25 mouse cellular contexts compared by ENCODE assay signal in the genomic region with DNA sequence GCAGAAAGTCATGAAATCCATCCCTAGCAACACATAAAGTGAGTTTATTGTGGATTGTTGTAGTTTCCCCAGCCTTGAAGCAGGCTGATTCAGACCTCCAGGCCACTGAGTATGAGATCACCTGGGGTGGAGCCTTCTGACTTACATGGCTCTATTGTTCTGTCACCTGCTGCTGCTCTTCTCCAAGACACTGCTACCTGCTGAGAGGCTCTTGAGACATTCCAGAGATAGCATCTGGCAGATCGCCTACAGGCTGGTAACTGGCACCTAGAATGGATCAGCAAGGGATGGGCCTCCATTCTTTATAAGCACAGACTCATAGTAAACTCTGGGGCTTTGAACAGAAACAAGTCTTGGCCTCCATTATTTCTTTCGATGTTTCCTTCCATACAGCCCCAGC.
DNase-seq lines count a peak whose midpoint lies in the region; ATAC-seq and TF ChIP-seq lines count a peak whose summit lies in the region.
"Had no signal": no experiment of that assay in that cellular context is flagged by ENCODE, and none has a peak within 500 bp of the region (broad histone marks: within the 10 kb centered on the region; RNA-seq: fewer than 3 reads in every experiment).

No protein-coding gene starts in this region.

- no peak for TF ChIP-seq CTCF in ES-Bruce4 (IDR thresholded peaks at IDR 0.05; ENCODE audit: low read depth, low read length)

- no peak overlapping the region for H3K9ac ChIP-seq in ES-Bruce4 (ENCODE audit: low read depth, poor library complexity, severe bottlenecking)
- H3K9ac ChIP-seq in forebrain, embryonic 12.5 days, result no peak overlapping the region
- H3K9ac ChIP-seq: embryonic facial prominence, embryonic 13.5 days; embryonic facial prominence, embryonic 15.5 days; forebrain, embryonic 13.5 days; forebrain, embryonic 15.5 days; forebrain, postnatal 0 days had no signal

- H3K9me3 ChIP-seq in ES-Bruce4 (replicated peaks; ENCODE audit: control insufficient read depth, insufficient read depth, low read length, poor library complexity, severe bottlenecking), result peaks cover 8% of the 10 kb centered on the region
- no peaks in the 10 kb centered on the region for H3K9me3 ChIP-seq in forebrain, embryonic 12.5 days
- H3K9me3 ChIP-seq: embryonic facial prominence, embryonic 13.5 days; embryonic facial prominence, embryonic 15.5 days; forebrain, embryonic 13.5 days; forebrain, embryonic 15.5 days; G1E had no signal

- no peak for TF ChIP-seq POLR2A in ES-Bruce4 (IDR thresholded peaks at IDR 0.05; ENCODE audit: insufficient read depth, low read length)

- no peaks in the 10 kb centered on the region for H3K27me3 ChIP-seq in ES-Bruce4 (ENCODE audit: control insufficient read depth, insufficient read depth, low read length, poor library complexity, severe bottlenecking)
- no peaks in the 10 kb centered on the region for H3K27me3 ChIP-seq in forebrain, embryonic 12.5 days
- H3K27me3 ChIP-seq: embryonic facial prominence, embryonic 13.5 days; embryonic facial prominence, embryonic 15.5 days; forebrain, embryonic 13.5 days; forebrain, embryonic 15.5 days; Patski had no signal

- no peak overlapping the region for H3K4me3 ChIP-seq in ES-Bruce4 (ENCODE audit: low read depth, low read length)
- H3K4me3 ChIP-seq in forebrain, embryonic 12.5 days (replicated peaks), result no peak overlapping the region
- H3K4me3 ChIP-seq: embryonic facial prominence, embryonic 13.5 days; embryonic facial prominence, embryonic 15.5 days; erythroblast, embryonic 14.5 days; forebrain, embryonic 10.5 days; forebrain, embryonic 13.5 days; forebrain, embryonic 15.5 days had no signal

- 84% methylated on average over 2 of the region's 2 CpGs for WGBS in forebrain, embryonic 12.5 days

- H3K36me3 ChIP-seq in ES-Bruce4 (ENCODE audit: control insufficient read depth, insufficient read depth, low read length, poor library complexity, severe bottlenecking), result no peaks in the 10 kb centered on the region; the same call in 1 of the 2 replicates
- no peaks in the 10 kb centered on the region for H3K36me3 ChIP-seq in forebrain, embryonic 12.5 days (replicated peaks)
- H3K36me3 ChIP-seq: embryonic facial prominence, embryonic 13.5 days; embryonic facial prominence, embryonic 15.5 days; forebrain, embryonic 10.5 days; forebrain, embryonic 15.5 days; G1E had no signal

- H3K27ac ChIP-seq in ES-Bruce4 (ENCODE audit: insufficient read depth, low read length), result peak overlapping the region; percentile 84
- H3K27ac ChIP-seq in forebrain, embryonic 12.5 days, result no peak overlapping the region
- H3K27ac ChIP-seq: embryonic facial prominence, embryonic 13.5 days; embryonic facial prominence, embryonic 15.5 days; forebrain, embryonic 10.5 days; forebrain, embryonic 13.5 days; forebrain, embryonic 15.5 days had no signal

- DNase-seq in ES-CJ7 (ENCODE audit: low read depth, low spot score) (peak; percentile 91), R1 (ENCODE audit: low read depth, low spot score) (peak; percentile 98)
- no peak for DNase-seq in spleen, adult 12 weeks (ENCODE audit: low spot score)
- DNase-seq in thymus, postnatal 14 days, result no peak
- DNase-seq: adrenal gland, adult 2 months; adrenal gland, postnatal 10 days; adrenal gland, postnatal 25 days; cerebellum, adult 11 months; cerebellum, adult 18-20 months; cerebellum, adult 8-10 months; cerebellum, adult 9-11 months; cerebellum, postnatal 14 days; cerebellum, postnatal 36 days; embryo, embryonic 11 days; forebrain, postnatal 0 days had no signal

- peak; percentile 84; the same call in 1 of the 2 replicates for TF ChIP-seq EP300 in ES-Bruce4 (IDR thresholded peaks at IDR 0.05; ENCODE audit: insufficient read depth, low read depth, low read length)

- no peak overlapping the region for H3K4me2 ChIP-seq in forebrain, embryonic 12.5 days
- H3K4me2 ChIP-seq: embryonic facial prominence, embryonic 13.5 days; embryonic facial prominence, embryonic 15.5 days; forebrain, embryonic 13.5 days; forebrain, embryonic 15.5 days had no signal

- ATAC-seq in forebrain, embryonic 12.5 days (ENCODE audit: low FRiP score), result no peak
- ATAC-seq: forebrain, embryonic 13.5 days; forebrain, embryonic 15.5 days; forebrain, postnatal 0 days; Patski had no signal

- no peaks in the 10 kb centered on the region for H3K4me1 ChIP-seq in ES-Bruce4 (ENCODE audit: control insufficient read depth, insufficient read depth, low read length)
- H3K4me1 ChIP-seq in forebrain, embryonic 12.5 days, result no peaks in the 10 kb centered on the region
- H3K4me1 ChIP-seq: embryonic facial prominence, embryonic 13.5 days; embryonic facial prominence, embryonic 15.5 days; forebrain, embryonic 10.5 days; forebrain, embryonic 13.5 days; forebrain, embryonic 15.5 days had no signal

Comparison
In these comparisons a context has a peak if more than half of its experiments do, and no peak if none do; other contexts are left out.
1. DNase-seq: peak in ES-CJ7 (single experiment) and R1 (single experiment); none in spleen, adult 12 weeks (single experiment) and thymus, postnatal 14 days (single experiment).